Mouse (Mus musculus) macrophage (primary cell): Measurements from ENCODE around the gene Mphosph9. TPM values are rescaled to one million over a fixed set of nuclear protein-coding genes. Genes with fewer than 3 reads are reported as not detected.

Source experiments
- polyA plus RNA-seq: library from polyadenylated mRNA; stranded (reverse); fragments of 250-400 nt; gene quantifications from 3 replicates; pipeline ENCODE4 v1.2.4, GENCODE M21; 2018; ENCODE audit warnings: inconsistent platforms

The Mphosph9 gene
- polyA plus RNA-seq, 1 experiment from 2014 or later, result 1.4 TPM

Other genes starting within 250 kb of the Mphosph9 start
- 1.6 to 2.1 TPM (median 1.6 TPM) in 3 replicates for gene Abcb9, start 232.2 kb downstream of the Mphosph9 start, polyA plus RNA-seq
- gene Ogfod2, start 215.7 kb downstream of the Mphosph9 start, polyA plus RNA-seq, result 4.3 to 17.5 TPM (median 13.1 TPM) in 3 replicates
- gene Arl6ip4, start 211.9 kb downstream of the Mphosph9 start, polyA plus RNA-seq, result 37.6 to 60.2 TPM (median 56.1 TPM) in 3 replicates
- gene Pitpnm2, start 78.2 kb downstream of the Mphosph9 start, polyA plus RNA-seq, result 0.12 to 2.2 TPM (median 1.9 TPM) in 3 replicates
- gene 2810006K23Rik, start 117 bp upstream of the Mphosph9 start, polyA plus RNA-seq, result 10.0 to 15.0 TPM (median 13.1 TPM) in 3 replicates
- gene Cdk2ap1, start 35.1 kb upstream of the Mphosph9 start, polyA plus RNA-seq, result 42.3 to 77.9 TPM (median 75.7 TPM) in 3 replicates
- gene Sbno1, start 98.0 kb upstream of the Mphosph9 start, polyA plus RNA-seq, result 29.7 to 66.6 TPM (median 32.9 TPM) in 3 replicates
- 41.0 to 134 TPM (median 67.4 TPM) in 3 replicates for gene Kmt5a, start 112.0 kb upstream of the Mphosph9 start, polyA plus RNA-seq
- 47.7 to 134 TPM (median 74.0 TPM) in 3 replicates for gene Rilpl2, start 150.4 kb upstream of the Mphosph9 start, polyA plus RNA-seq
- 30.6 to 47.7 TPM (median 30.7 TPM) in 3 replicates for gene Snrnp35, start 155.2 kb upstream of the Mphosph9 start, polyA plus RNA-seq
- gene Rilpl1, start 203.4 kb upstream of the Mphosph9 start, polyA plus RNA-seq, result 4.3 to 9.6 TPM (median 7.6 TPM) in 3 replicates
- 260 to 815 TPM (median 355 TPM) in 3 replicates for gene Tmed2, start 212.7 kb upstream of the Mphosph9 start, polyA plus RNA-seq
- 6.2 to 9.1 TPM (median 7.9 TPM) in 3 replicates for gene Ddx55, start 224.9 kb upstream of the Mphosph9 start, polyA plus RNA-seq